Mouse (Mus musculus): ENCODE measurements at regions not wholly inside any gene's neighbourhood (a gene's known extent, or its start where the extent isn't known, plus 50 kb on each side); places are given as distances from the start of the nearest gene placed in this dataset.

GRCm38 (mm10) chr14:14541705-14542104 is 140.6 kb downstream of the Olfr721-ps1 start:
- Histone ChIP-seq H3K36me3 (ENCODE audit: control insufficient read depth, insufficient read depth, low read length, poor library complexity, severe bottlenecking) (no peaks in the 10 kb centered on the region), H3K27me3 (ENCODE audit: control insufficient read depth, insufficient read depth, low read length, poor library complexity, severe bottlenecking) (no peaks in the 10 kb centered on the region), H3K9me3 (replicated peaks; ENCODE audit: control insufficient read depth, insufficient read depth, low read length, poor library complexity, severe bottlenecking) (no peaks in the 10 kb centered on the region), H3K4me1 (ENCODE audit: control insufficient read depth, insufficient read depth, low read length) (no peaks in the 10 kb centered on the region), H3K27ac (ENCODE audit: insufficient read depth, low read length) (no peak overlapping the region), H3K9ac (ENCODE audit: low read depth, poor library complexity, severe bottlenecking) (no peak overlapping the region), H3K4me3 (ENCODE audit: low read depth, low read length) (no peak overlapping the region)
- TF ChIP-seq EP300 (IDR thresholded peaks at IDR 0.05; ENCODE audit: insufficient read depth, low read depth, low read length), result no peak
- no peak for TF ChIP-seq POLR2A (IDR thresholded peaks at IDR 0.05; ENCODE audit: insufficient read depth, low read length)
- TF ChIP-seq CTCF (IDR thresholded peaks at IDR 0.05; ENCODE audit: low read depth, low read length), result no peak

DNA sequence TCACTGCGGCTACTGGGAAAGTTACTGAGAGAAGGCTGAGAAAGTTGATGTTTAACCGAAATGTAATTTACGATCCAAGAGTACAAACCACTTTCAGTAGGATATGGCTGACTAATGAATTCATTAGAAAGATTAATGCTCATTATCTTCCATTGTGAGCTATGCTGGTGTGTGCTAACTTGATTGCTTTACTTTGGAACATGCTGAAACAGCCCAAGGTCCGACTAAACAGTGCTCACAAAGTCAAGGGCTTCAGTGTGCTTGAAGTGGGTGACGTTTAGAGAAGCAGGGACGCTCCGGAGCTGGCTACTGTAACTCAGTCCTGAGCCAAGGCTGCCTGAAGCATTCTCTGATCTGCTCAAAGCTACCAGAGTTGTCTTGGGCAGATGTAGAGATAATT is 143.1 kb downstream of the Olfr721-ps1 start:
- no peak overlapping the region for H3K4me3 ChIP-seq (ENCODE audit: low read depth, low read length)
- no peaks in the 10 kb centered on the region for H3K9me3 ChIP-seq (replicated peaks; ENCODE audit: control insufficient read depth, insufficient read depth, low read length, poor library complexity, severe bottlenecking)
- H3K27ac ChIP-seq (ENCODE audit: insufficient read depth, low read length), result no peak overlapping the region
- H3K36me3 ChIP-seq (ENCODE audit: control insufficient read depth, insufficient read depth, low read length, poor library complexity, severe bottlenecking), result no peaks in the 10 kb centered on the region
- no peak overlapping the region for H3K9ac ChIP-seq (ENCODE audit: low read depth, poor library complexity, severe bottlenecking)
- H3K27me3 ChIP-seq (ENCODE audit: control insufficient read depth, insufficient read depth, low read length, poor library complexity, severe bottlenecking), result no peaks in the 10 kb centered on the region
- no peak for TF ChIP-seq CTCF (IDR thresholded peaks at IDR 0.05; ENCODE audit: low read depth, low read length)
- TF ChIP-seq EP300 (IDR thresholded peaks at IDR 0.05; ENCODE audit: insufficient read depth, low read depth, low read length), result no peak
- TF ChIP-seq POLR2A (IDR thresholded peaks at IDR 0.05; ENCODE audit: insufficient read depth, low read length), result no peak
- H3K4me1 ChIP-seq (ENCODE audit: control insufficient read depth, insufficient read depth, low read length), result no peaks in the 10 kb centered on the region

- H3K27ac ChIP-seq (ENCODE audit: insufficient read depth, low read length), result no peak overlapping the region
- TF ChIP-seq EP300 (IDR thresholded peaks at IDR 0.05; ENCODE audit: insufficient read depth, low read depth, low read length), result no peak
- TF ChIP-seq POLR2A (IDR thresholded peaks at IDR 0.05; ENCODE audit: insufficient read depth, low read length), result no peak
- no peak for TF ChIP-seq CTCF (IDR thresholded peaks at IDR 0.05; ENCODE audit: low read depth, low read length)
- H3K9me3 ChIP-seq (replicated peaks; ENCODE audit: control insufficient read depth, insufficient read depth, low read length, poor library complexity, severe bottlenecking), result peaks cover 4% of the 10 kb centered on the region
- H3K9ac ChIP-seq (ENCODE audit: low read depth, poor library complexity, severe bottlenecking), result no peak overlapping the region
- H3K36me3 ChIP-seq (ENCODE audit: control insufficient read depth, insufficient read depth, low read length, poor library complexity, severe bottlenecking), result no peaks in the 10 kb centered on the region
- H3K27me3 ChIP-seq (ENCODE audit: control insufficient read depth, insufficient read depth, low read length, poor library complexity, severe bottlenecking), result no peaks in the 10 kb centered on the region
- no peak overlapping the region for H3K4me3 ChIP-seq (ENCODE audit: low read depth, low read length)
- no peaks in the 10 kb centered on the region for H3K4me1 ChIP-seq (ENCODE audit: control insufficient read depth, insufficient read depth, low read length)
Measured at GRCm38 (mm10) chr14:14552201-14552600, 149.9 kb upstream of the Slc4a7 start.

DNA sequence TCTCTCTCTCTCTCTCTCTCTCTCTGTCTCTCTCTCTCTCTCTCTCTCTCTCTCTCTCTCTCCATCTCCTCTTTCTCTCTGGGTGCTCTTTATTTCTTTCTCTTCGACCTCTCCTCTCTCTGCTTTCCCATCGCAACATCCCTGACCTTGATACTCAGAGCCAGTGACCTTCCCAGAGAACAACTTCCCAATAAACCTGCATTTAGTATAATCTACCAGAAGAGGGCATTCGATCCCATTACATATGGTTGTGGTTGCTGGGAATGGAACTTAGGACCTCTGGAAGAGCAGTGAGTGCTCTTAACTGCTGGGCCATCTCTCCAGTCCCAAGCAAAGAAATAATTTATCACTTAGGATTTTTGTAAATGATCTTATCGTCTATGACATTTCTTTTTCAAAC is 127.2 kb upstream of the Slc4a7 start:
- Histone ChIP-seq H3K4me1 (ENCODE audit: control insufficient read depth, insufficient read depth, low read length) (no peaks in the 10 kb centered on the region), H3K36me3 (ENCODE audit: control insufficient read depth, insufficient read depth, low read length, poor library complexity, severe bottlenecking) (no peaks in the 10 kb centered on the region), H3K9me3 (replicated peaks; ENCODE audit: control insufficient read depth, insufficient read depth, low read length, poor library complexity, severe bottlenecking) (no peaks in the 10 kb centered on the region), H3K4me3 (ENCODE audit: low read depth, low read length) (no peak overlapping the region), H3K9ac (ENCODE audit: low read depth, poor library complexity, severe bottlenecking) (no peak overlapping the region), H3K27me3 (ENCODE audit: control insufficient read depth, insufficient read depth, low read length, poor library complexity, severe bottlenecking) (no peaks in the 10 kb centered on the region), H3K27ac (ENCODE audit: insufficient read depth, low read length) (no peak overlapping the region)
- no peak for TF ChIP-seq CTCF (IDR thresholded peaks at IDR 0.05; ENCODE audit: low read depth, low read length)
- no peak for TF ChIP-seq POLR2A (IDR thresholded peaks at IDR 0.05; ENCODE audit: insufficient read depth, low read length)
- no peak for TF ChIP-seq EP300 (IDR thresholded peaks at IDR 0.05; ENCODE audit: insufficient read depth, low read depth, low read length)

- Histone ChIP-seq H3K27me3 (ENCODE audit: control insufficient read depth, insufficient read depth, low read length, poor library complexity, severe bottlenecking) (no peaks in the 10 kb centered on the region), H3K9ac (ENCODE audit: low read depth, poor library complexity, severe bottlenecking) (no peak overlapping the region), H3K27ac (ENCODE audit: insufficient read depth, low read length) (no peak overlapping the region), H3K4me3 (ENCODE audit: low read depth, low read length) (no peak overlapping the region), H3K9me3 (replicated peaks; ENCODE audit: control insufficient read depth, insufficient read depth, low read length, poor library complexity, severe bottlenecking) (peaks cover 3% of the 10 kb centered on the region; the same call in 1 of the 2 replicates), H3K4me1 (ENCODE audit: control insufficient read depth, insufficient read depth, low read length) (no peaks in the 10 kb centered on the region), H3K36me3 (ENCODE audit: control insufficient read depth, insufficient read depth, low read length, poor library complexity, severe bottlenecking) (no peaks in the 10 kb centered on the region)
- TF ChIP-seq EP300 (IDR thresholded peaks at IDR 0.05; ENCODE audit: insufficient read depth, low read depth, low read length) (no peak), POLR2A (IDR thresholded peaks at IDR 0.05; ENCODE audit: insufficient read depth, low read length) (no peak), CTCF (IDR thresholded peaks at IDR 0.05; ENCODE audit: low read depth, low read length) (no peak)
Measured at GRCm38 (mm10) chr14:14591939-14592338, 110.1 kb upstream of the Slc4a7 start.

GRCm38 (mm10) chr14:14594753-14595152 is 107.3 kb upstream of the Slc4a7 start:
- Histone ChIP-seq H3K9ac (ENCODE audit: low read depth, poor library complexity, severe bottlenecking) (no peak overlapping the region), H3K4me1 (ENCODE audit: control insufficient read depth, insufficient read depth, low read length) (no peaks in the 10 kb centered on the region), H3K9me3 (replicated peaks; ENCODE audit: control insufficient read depth, insufficient read depth, low read length, poor library complexity, severe bottlenecking) (peaks cover 3% of the 10 kb centered on the region; the same call in 1 of the 2 replicates), H3K27ac (ENCODE audit: insufficient read depth, low read length) (no peak overlapping the region), H3K4me3 (ENCODE audit: low read depth, low read length) (no peak overlapping the region), H3K36me3 (ENCODE audit: control insufficient read depth, insufficient read depth, low read length, poor library complexity, severe bottlenecking) (no peaks in the 10 kb centered on the region), H3K27me3 (ENCODE audit: control insufficient read depth, insufficient read depth, low read length, poor library complexity, severe bottlenecking) (peaks cover 2% of the 10 kb centered on the region; the same call in 1 of the 2 replicates)
- TF ChIP-seq POLR2A (IDR thresholded peaks at IDR 0.05; ENCODE audit: insufficient read depth, low read length), result no peak
- no peak for TF ChIP-seq CTCF (IDR thresholded peaks at IDR 0.05; ENCODE audit: low read depth, low read length)
- no peak for TF ChIP-seq EP300 (IDR thresholded peaks at IDR 0.05; ENCODE audit: insufficient read depth, low read depth, low read length)

Measured in ES-Bruce4 (cell line).